Mouse (Mus musculus) heart, adult 2 months (tissue): ENCODE measurements around the gene Syt3.

Source experiments
- CTCF ChIP-seq: fragments of 200-600 bp; IDR thresholded peaks from 2 replicates; pipeline ENCODE4 v1.8.1; 2022; ENCODE audit warnings: antibody characterized with exemption, mild to moderate bottlenecking, moderate library complexity
- EP300 ChIP-seq: fragments of 200-500 bp; IDR thresholded peaks from 2 replicates; pipeline ENCODE4 v1.6.1; 2011; ENCODE audit warnings: low read depth, low read length, control low read depth; ENCODE audit not compliant: insufficient read depth
- POLR2A ChIP-seq: fragments of 200-500 bp; IDR thresholded peaks from 2 replicates; pipeline ENCODE4 v1.6.1; 2011; ENCODE audit warnings: mild to moderate bottlenecking, low read depth, low read length, control low read depth; ENCODE audit not compliant: insufficient read depth

GRCm38 (mm10) chr7:44352750-44353600 lies 30.9 kb upstream of the Syt3 start:
- TF ChIP-seq EP300 (no peak), CTCF (no peak), POLR2A (no peak)
